8 mouse cellular contexts compared by ENCODE assay signal in the genomic region with DNA sequence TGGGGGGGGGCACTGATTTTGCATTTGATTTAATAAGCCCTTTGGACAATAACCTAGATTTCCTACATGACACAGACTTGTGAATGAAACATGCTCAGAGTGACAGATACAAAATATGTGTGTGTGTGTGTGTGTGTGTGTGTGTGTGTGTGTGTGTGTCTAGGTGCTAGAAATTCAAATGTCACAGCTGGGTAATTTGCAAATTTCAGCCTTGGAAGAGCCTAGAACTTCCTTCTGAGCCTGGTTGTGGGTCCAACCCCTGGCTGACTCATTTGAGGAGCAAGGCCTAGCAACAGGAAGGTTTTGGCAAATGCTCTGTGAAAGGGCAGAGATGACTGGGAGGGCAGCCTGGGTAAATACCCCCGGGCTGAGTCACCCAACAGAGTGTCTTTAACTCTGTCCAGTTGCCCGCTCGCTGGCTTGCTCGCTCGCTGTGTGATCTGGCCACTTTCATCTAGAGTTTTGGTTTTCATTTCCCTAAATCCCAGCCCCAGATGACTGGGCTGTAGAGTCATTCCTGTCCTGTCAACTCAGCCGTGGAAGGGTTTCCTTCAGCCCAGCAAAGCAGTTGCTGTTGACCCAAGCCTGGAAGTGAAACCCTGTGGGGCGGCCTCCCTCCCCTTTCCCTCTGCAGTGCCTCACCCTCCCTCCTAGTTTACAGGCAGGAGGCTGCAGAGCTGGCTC. TPM values are rescaled to one million over a fixed set of nuclear protein-coding genes. Genes with fewer than 3 reads are reported as not detected.
DNase-seq lines count a peak whose midpoint lies in the region; ATAC-seq and TF ChIP-seq lines count a peak whose summit lies in the region.

No protein-coding gene starts in this region.

- no peak for TF ChIP-seq CTCF in lung, adult 2 months (IDR thresholded peaks at IDR 0.05; ENCODE audit: insufficient read depth, low read length)
- TF ChIP-seq CTCF in gastrocnemius, adult 2 months (IDR thresholded peaks at IDR 0.05) = no peak
- no peak for TF ChIP-seq CTCF in kidney, postnatal 0 days (IDR thresholded peaks at IDR 0.05; ENCODE audit: low read depth)
- no peak for TF ChIP-seq CTCF in thymus, adult 2 months (IDR thresholded peaks at IDR 0.05; ENCODE audit: borderline replicate concordance, control insufficient read depth, extremely low read depth, insufficient read depth, low read length, poor library complexity)

- intact Hi-C loops in gastrocnemius, adult 2 months (cut with DNase I) = loop anchor here (5.0 kb wide), 1 partner anchor 41 kb away; a partner anchor contains a TSS

- H3K27ac ChIP-seq in gastrocnemius, adult 2 months = peak overlapping the region; percentile 83
- H3K27ac ChIP-seq in kidney, postnatal 0 days = 0 out of 2 replicates have a peak overlapping the region, but pooled peaks have one; percentile 37
- no peak overlapping the region for H3K27ac ChIP-seq in neural tube, embryonic 15.5 days (replicated peaks)
- no peak overlapping the region for H3K27ac ChIP-seq in thymus, adult 2 months (ENCODE audit: control insufficient read depth, insufficient read depth, low read length)

- no peak overlapping the region for H3K4me3 ChIP-seq in lung, adult 2 months (replicated peaks; ENCODE audit: extremely low read depth, low read depth, low read length)
- peak overlapping the region; percentile 51 for H3K4me3 ChIP-seq in gastrocnemius, adult 2 months
- H3K4me3 ChIP-seq in kidney, postnatal 0 days (replicated peaks; ENCODE audit: low read depth, low read length) = no peak overlapping the region
- H3K4me3 ChIP-seq in neural tube, embryonic 15.5 days (replicated peaks) = no peak overlapping the region
- H3K4me3 ChIP-seq in thymus, adult 2 months (ENCODE audit: control insufficient read depth, insufficient read depth, low read length) = no peak overlapping the region

- no peak; the same call in 1 of the 2 replicates for ATAC-seq in kidney, postnatal 0 days (replicated peaks; ENCODE audit: low FRiP score, low read depth)
- no peak for ATAC-seq in neural tube, embryonic 15.5 days (ENCODE audit: low FRiP score)

- H3K4me2 ChIP-seq in kidney, postnatal 0 days (ENCODE audit: low read length) = no peak overlapping the region
- H3K4me2 ChIP-seq in neural tube, embryonic 15.5 days = no peak overlapping the region

- 38% methylated on average over 7 of the region's 7 CpGs for WGBS in lung, adult 2 months
- WGBS in kidney, postnatal 0 days = 51% methylated on average over 7 of the region's 7 CpGs
- WGBS in neural tube, embryonic 15.5 days = 86% methylated on average over 7 of the region's 7 CpGs
- WGBS in thymus, adult 2 months = 94% methylated on average over 7 of the region's 7 CpGs

- 0 out of 2 replicates have a peak, but pooled peaks cover under 1% of the 10 kb centered on the region for H3K36me3 ChIP-seq in kidney, postnatal 0 days (ENCODE audit: insufficient read depth, low read length)
- H3K36me3 ChIP-seq in neural tube, embryonic 15.5 days = no peaks in the 10 kb centered on the region
- no peaks in the 10 kb centered on the region; the same call in 1 of the 2 replicates for H3K36me3 ChIP-seq in thymus, adult 2 months (ENCODE audit: control insufficient read depth, insufficient read depth, low read length)

- H3K9me3 ChIP-seq in kidney, postnatal 0 days (replicated peaks; ENCODE audit: low read length) = no peaks in the 10 kb centered on the region
- no peaks in the 10 kb centered on the region for H3K9me3 ChIP-seq in neural tube, embryonic 15.5 days (replicated peaks)

- DNase-seq in lung, adult 18-20 months = peak; percentile 68 to 73
- DNase-seq in lung, adult 2 months = no peak
- peak; percentile 70 for DNase-seq in gastrocnemius, adult 2 months
- DNase-seq in kidney, postnatal 0 days (ENCODE audit: low spot score) = peak; percentile 57
- peak; percentile 69 for DNase-seq in skeletal muscle tissue, adult 2 months (ENCODE audit: low read depth, low spot score)
- no peak for DNase-seq in cerebellum, adult 9-11 months
- DNase-seq in thymus, adult 2 months = no peak

- no peaks in the 10 kb centered on the region for H3K27me3 ChIP-seq in kidney, postnatal 0 days (ENCODE audit: insufficient read depth, low read length)
- H3K27me3 ChIP-seq in neural tube, embryonic 15.5 days (replicated peaks) = no peaks in the 10 kb centered on the region
- H3K27me3 ChIP-seq in thymus, adult 2 months (ENCODE audit: control insufficient read depth, insufficient read depth, low read length) = no peaks in the 10 kb centered on the region

- no peak for TF ChIP-seq POLR2A in lung, adult 2 months (IDR thresholded peaks at IDR 0.05; ENCODE audit: borderline replicate concordance, extremely low read depth, low read depth, low read length)
- TF ChIP-seq POLR2A in thymus, adult 2 months (IDR thresholded peaks at IDR 0.05; ENCODE audit: control insufficient read depth, extremely low read depth, insufficient read depth, low read length, poor library complexity) = no peak

- no peak overlapping the region for H3K9ac ChIP-seq in kidney, postnatal 0 days (ENCODE audit: low read depth, low read length)
- H3K9ac ChIP-seq in neural tube, embryonic 15.5 days (replicated peaks) = no peak overlapping the region

- peaks cover 13% of the 10 kb centered on the region for H3K4me1 ChIP-seq in lung, adult 2 months (ENCODE audit: control insufficient read depth, insufficient read depth, low read length)
- no peaks in the 10 kb centered on the region; the same call in 1 of the 2 replicates for H3K4me1 ChIP-seq in kidney, postnatal 0 days (replicated peaks; ENCODE audit: insufficient read depth, low read length)
- H3K4me1 ChIP-seq in neural tube, embryonic 15.5 days = 0 out of 2 replicates have a peak, but pooled peaks cover 2% of the 10 kb centered on the region
- H3K4me1 ChIP-seq in thymus, adult 2 months (replicated peaks; ENCODE audit: control insufficient read depth, insufficient read depth, low read length) = no peaks in the 10 kb centered on the region

RNA-seq across cellular contexts. Expression of a gene that starts 38.5 kb away (rescaled TPM):
- 30.3 and 40.5 TPM in 2 replicates for polyA plus RNA-seq in lung, adult 2 months (2012; rRNA removed)
- 1 to 10 TPM; 4.6 to 6.8 TPM for total RNA-seq in gastrocnemius, adult 2 months (2021)
- polyA plus RNA-seq in kidney, postnatal 0 days (2015; fragmentation: Nextera tagmentation; extraction: Ambion mirVana) = 16.1 and 19.8 TPM in 2 replicates
- polyA plus RNA-seq in neural tube, embryonic 15.5 days (2015; fragmentation: Nextera tagmentation; extraction: Ambion mirVana) = 63.8 and 67.1 TPM in 2 replicates
- polyA plus RNA-seq in thymus, adult 2 months (2012; rRNA removed) = 43.5 and 50.8 TPM in 2 replicates

RNA-seq across cellular contexts. Expression of a gene that starts 42.6 kb away (rescaled TPM):
- polyA plus RNA-seq in lung, adult 2 months (2012; rRNA removed) = 44.0 and 57.1 TPM in 2 replicates
- total RNA-seq in gastrocnemius, adult 2 months (2021) = 10 to 100 TPM; 71.7 to 94.8 TPM
- polyA plus RNA-seq in kidney, postnatal 0 days (2015; fragmentation: Nextera tagmentation; extraction: Ambion mirVana) = 69.3 and 69.5 TPM in 2 replicates
- 79.4 and 81.9 TPM in 2 replicates for polyA plus RNA-seq in neural tube, embryonic 15.5 days (2015; fragmentation: Nextera tagmentation; extraction: Ambion mirVana)
- polyA plus RNA-seq in thymus, adult 2 months (2012; rRNA removed) = 108 and 113 TPM in 2 replicates

Comparison
In these comparisons a context has a peak if more than half of its experiments do, and no peak if none do; other contexts are left out.
1. DNase-seq: peak in lung, adult 18-20 months (2 of 2), gastrocnemius, adult 2 months (single experiment), kidney, postnatal 0 days (single experiment) and skeletal muscle tissue, adult 2 months (single experiment); none in lung, adult 2 months (single experiment), cerebellum, adult 9-11 months (single experiment) and thymus, adult 2 months (single experiment).
2. H3K27ac ChIP-seq: peak in gastrocnemius, adult 2 months (single experiment) and kidney, postnatal 0 days (single experiment); none in neural tube, embryonic 15.5 days (single experiment) and thymus, adult 2 months (single experiment).